In the genomic region with DNA sequence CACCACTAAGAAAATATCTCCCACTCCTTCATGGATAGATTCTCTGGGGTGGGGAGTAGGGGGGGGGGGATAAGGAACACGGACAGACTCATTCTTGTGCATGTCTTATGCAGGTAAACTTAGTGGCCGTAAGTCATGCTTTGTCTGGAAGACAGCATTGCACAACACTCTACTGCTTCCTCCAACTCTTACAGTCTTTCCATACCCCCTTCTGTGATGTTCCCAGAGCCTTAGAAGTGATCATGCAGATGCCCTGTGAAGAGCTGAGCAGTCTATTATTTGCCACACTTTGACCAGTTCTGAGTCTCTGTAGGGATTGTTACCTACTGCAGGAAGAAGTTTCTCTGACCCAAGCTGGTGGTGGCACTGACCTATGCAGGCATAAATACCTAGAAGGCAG, we compare ENCODE assay signal across 23 mouse cellular contexts.
DNase-seq lines count a peak whose midpoint lies in the region; ATAC-seq and TF ChIP-seq lines count a peak whose summit lies in the region.
"Had no signal": no experiment of that assay in that cellular context is flagged by ENCODE, and none has a peak within 500 bp of the region (broad histone marks: within the 10 kb centered on the region; RNA-seq: fewer than 3 reads in every experiment).

No protein-coding gene starts in this region.

- no peak overlapping the region for H3K9ac ChIP-seq in kidney, embryonic 15.5 days
- H3K9ac ChIP-seq in embryonic facial prominence, embryonic 12.5 days = no peak overlapping the region
- H3K9ac ChIP-seq: embryonic facial prominence, embryonic 15.5 days; heart, embryonic 13.5 days; hindbrain, embryonic 12.5 days had no signal

- peaks cover 18% of the 10 kb centered on the region; the same call in 1 of the 2 replicates for H3K4me1 ChIP-seq in kidney, embryonic 15.5 days
- peaks cover 56% of the 10 kb centered on the region for H3K4me1 ChIP-seq in bone marrow macrophage, adult 2 months (ENCODE audit: control insufficient read depth, insufficient read depth, low read length)
- peaks cover 21% of the 10 kb centered on the region for H3K4me1 ChIP-seq in embryonic facial prominence, embryonic 12.5 days

- WGBS in kidney, embryonic 15.5 days = 85% methylated on average over 2 of the region's 2 CpGs
- WGBS in embryonic facial prominence, embryonic 12.5 days = 88% methylated on average over 2 of the region's 2 CpGs

- no peak overlapping the region for H3K4me2 ChIP-seq in kidney, embryonic 15.5 days
- H3K4me2 ChIP-seq in embryonic facial prominence, embryonic 12.5 days (replicated peaks) = no peak overlapping the region
- H3K4me2 ChIP-seq: embryonic facial prominence, embryonic 15.5 days; heart, embryonic 13.5 days; hindbrain, embryonic 12.5 days had no signal

- no peak for ATAC-seq in kidney, embryonic 15.5 days (replicated peaks; ENCODE audit: low FRiP score)
- ATAC-seq in embryonic facial prominence, embryonic 12.5 days (ENCODE audit: insufficient number of reproducible peaks, insufficient read depth, low FRiP score, low TSS enrichment) = no peak
- ATAC-seq in megakaryocyte progenitor cell, adult 5-6 weeks (replicated peaks; ENCODE audit: poor library complexity) = peak; percentile 54
- ATAC-seq: activated CD4-positive, CD25-positive, alpha-beta regulatory T cell, adult 4 months; forebrain, embryonic 14.5 days; hindbrain, embryonic 16.5 days had no signal

- no peak for DNase-seq in kidney, adult 9 months
- no peak for DNase-seq in gastrocnemius, adult 18-20 months (ENCODE audit: low spot score)
- no peak for DNase-seq in testis, postnatal 10 days (ENCODE audit: low spot score)
- DNase-seq: adrenal gland, postnatal 14 days; cerebellum, adult 18-20 months; cerebellum, adult 9-11 months; cerebellum, postnatal 36 days; gastrocnemius, postnatal 14 days; heart, postnatal 4 days had no signal

- H3K9me3 ChIP-seq in kidney, embryonic 15.5 days (replicated peaks) = no peaks in the 10 kb centered on the region
- no peaks in the 10 kb centered on the region for H3K9me3 ChIP-seq in embryonic facial prominence, embryonic 12.5 days
- H3K9me3 ChIP-seq: embryonic facial prominence, embryonic 15.5 days; forebrain, embryonic 10.5 days; heart, embryonic 13.5 days; hindbrain, embryonic 12.5 days had no signal

- TF ChIP-seq POLR2A in bone marrow macrophage, adult 2 months (IDR thresholded peaks at IDR 0.05; ENCODE audit: borderline replicate concordance, low read depth, low read length) = no peak

- no peak overlapping the region for H3K4me3 ChIP-seq in kidney, embryonic 15.5 days (replicated peaks)
- H3K4me3 ChIP-seq in bone marrow macrophage, adult 2 months (ENCODE audit: insufficient read depth, low read length) = no peak overlapping the region
- H3K4me3 ChIP-seq in embryonic facial prominence, embryonic 12.5 days = no peak overlapping the region
- H3K4me3 ChIP-seq: embryonic facial prominence, embryonic 15.5 days; erythroblast, embryonic 14.5 days; forebrain, embryonic 10.5 days; heart, embryonic 13.5 days; hindbrain, embryonic 12.5 days had no signal

- no peak for TF ChIP-seq CTCF in bone marrow macrophage, adult 2 months (IDR thresholded peaks at IDR 0.05; ENCODE audit: low read depth, low read length)

- H3K27ac ChIP-seq in kidney, embryonic 15.5 days = peak overlapping the region; percentile 65
- peak overlapping the region; percentile 80 for H3K27ac ChIP-seq in bone marrow macrophage, adult 2 months (ENCODE audit: insufficient read depth, low read depth, low read length)
- peak overlapping the region; percentile 1; the same call in 1 of the 2 replicates for H3K27ac ChIP-seq in embryonic facial prominence, embryonic 12.5 days
- H3K27ac ChIP-seq: embryonic facial prominence, embryonic 15.5 days; forebrain, embryonic 10.5 days; heart, embryonic 13.5 days; hindbrain, embryonic 12.5 days had no signal

- H3K36me3 ChIP-seq in kidney, embryonic 15.5 days = peaks cover 60% of the 10 kb centered on the region
- peaks cover 25% of the 10 kb centered on the region for H3K36me3 ChIP-seq in embryonic facial prominence, embryonic 12.5 days
- H3K36me3 ChIP-seq: forebrain, embryonic 10.5 days had no signal

- H3K27me3 ChIP-seq in kidney, embryonic 15.5 days = no peaks in the 10 kb centered on the region
- H3K27me3 ChIP-seq in embryonic facial prominence, embryonic 12.5 days = no peaks in the 10 kb centered on the region
- H3K27me3 ChIP-seq: CH12.LX; embryonic facial prominence, embryonic 15.5 days; heart, embryonic 13.5 days; hindbrain, embryonic 12.5 days; Patski had no signal

Comparison
In these comparisons a context has a peak if more than half of its experiments do, and no peak if none do; other contexts are left out.
1. H3K27ac ChIP-seq: peak in every context shown above with its lines; median percentile 80 in bone marrow macrophage, adult 2 months; 65 in kidney, embryonic 15.5 days; 1 in embryonic facial prominence, embryonic 12.5 days.